Mouse (Mus musculus) spleen, postnatal 36 days (tissue): Measurements from ENCODE around the gene Lrrc7.
"Not testable (repeated sequence)": the region's sequence is repeated elsewhere in the genome, so short reads cannot be mapped to it uniquely, and the experiment has no call there.

ENCODE experiments used
- DNase-seq, 2 experiments: peaks; one replicate each; pipeline ENCODE4 v3.0.0; 2022; ENCODE audit warnings: low spot score in 2 of 2, mixed read lengths in 1 of 2

Gene Lrrc7

DNA sequence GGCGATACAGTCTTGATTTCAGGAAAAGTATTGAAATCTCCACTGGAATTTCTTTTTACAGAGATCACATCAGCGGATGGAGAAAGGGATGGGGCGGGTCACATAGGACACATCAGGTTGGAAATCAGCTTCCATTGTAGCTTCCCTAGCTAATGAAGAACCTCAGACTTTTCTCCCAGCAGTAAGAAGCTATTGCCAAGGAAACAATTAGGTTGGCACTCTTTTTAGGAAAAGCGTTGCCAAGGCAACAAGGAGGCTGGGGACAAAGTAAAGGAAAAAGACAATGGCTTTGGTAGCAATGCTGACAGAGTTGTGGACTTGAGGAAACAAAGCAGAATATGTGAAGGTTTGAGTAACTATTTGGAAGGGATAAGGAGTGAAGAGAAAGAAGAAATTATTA, 393.6 kb downstream of the Lrrc7 start:
- no peak for DNase-seq

DNA sequence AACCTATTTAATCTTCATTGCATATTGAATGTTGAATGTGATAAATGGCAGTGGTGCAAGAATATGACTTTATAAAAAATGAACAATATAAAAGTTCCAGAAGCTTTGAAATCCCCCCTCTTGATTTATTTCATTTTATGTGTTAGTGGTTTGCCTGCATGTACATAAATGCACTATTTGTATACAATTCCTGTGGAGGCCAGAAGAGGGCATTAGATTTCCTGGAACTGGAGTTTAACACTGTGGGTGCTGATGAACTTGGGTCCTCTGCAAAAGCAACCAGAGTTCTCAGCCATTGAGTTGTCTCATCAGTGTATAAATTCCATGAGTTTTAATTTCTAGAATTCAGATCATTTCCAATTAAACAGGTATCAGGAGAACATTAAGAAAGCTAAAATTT, 397.0 kb downstream of the Lrrc7 start:
- DNase-seq: no peak

DNA sequence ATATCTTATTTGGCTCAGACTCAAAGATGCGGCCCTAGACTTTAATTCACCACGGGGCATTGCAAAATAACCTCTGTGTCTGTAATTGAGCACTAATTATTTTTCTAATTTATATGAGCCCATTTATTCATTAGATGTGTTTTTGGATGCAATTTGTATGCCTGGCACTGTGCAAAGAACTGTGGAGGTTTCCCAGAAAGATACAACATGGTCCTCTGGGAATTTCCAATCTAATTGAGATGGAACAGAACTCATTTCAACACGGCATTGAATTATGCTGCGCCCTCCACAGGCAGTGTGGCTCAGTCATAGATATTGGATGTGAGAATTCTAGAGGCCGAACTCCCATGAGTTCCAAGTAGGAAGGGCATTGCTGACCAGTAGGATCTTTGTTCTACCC, 397.6 kb downstream of the Lrrc7 start:
- no peak for DNase-seq

DNA sequence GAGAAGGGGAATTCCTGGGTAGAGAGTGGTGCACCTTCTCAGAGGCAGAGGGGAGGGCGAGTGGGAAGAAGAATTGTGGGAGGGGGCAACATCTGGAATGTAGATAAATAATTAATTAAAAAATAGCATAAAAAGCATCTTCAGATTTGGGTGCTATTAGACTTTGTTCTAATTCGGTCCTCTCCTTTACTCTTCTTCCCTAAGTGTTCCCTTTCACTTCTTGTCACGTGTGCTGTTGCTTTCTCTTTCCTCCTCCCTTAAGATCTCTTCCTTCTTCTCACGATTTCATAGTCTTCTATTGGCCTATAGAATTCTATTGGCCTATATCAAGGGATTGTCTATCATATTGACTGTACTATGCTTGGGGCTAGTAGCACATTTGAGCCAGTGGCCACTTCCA, 398.9 kb downstream of the Lrrc7 start:
- no peak for DNase-seq

DNA sequence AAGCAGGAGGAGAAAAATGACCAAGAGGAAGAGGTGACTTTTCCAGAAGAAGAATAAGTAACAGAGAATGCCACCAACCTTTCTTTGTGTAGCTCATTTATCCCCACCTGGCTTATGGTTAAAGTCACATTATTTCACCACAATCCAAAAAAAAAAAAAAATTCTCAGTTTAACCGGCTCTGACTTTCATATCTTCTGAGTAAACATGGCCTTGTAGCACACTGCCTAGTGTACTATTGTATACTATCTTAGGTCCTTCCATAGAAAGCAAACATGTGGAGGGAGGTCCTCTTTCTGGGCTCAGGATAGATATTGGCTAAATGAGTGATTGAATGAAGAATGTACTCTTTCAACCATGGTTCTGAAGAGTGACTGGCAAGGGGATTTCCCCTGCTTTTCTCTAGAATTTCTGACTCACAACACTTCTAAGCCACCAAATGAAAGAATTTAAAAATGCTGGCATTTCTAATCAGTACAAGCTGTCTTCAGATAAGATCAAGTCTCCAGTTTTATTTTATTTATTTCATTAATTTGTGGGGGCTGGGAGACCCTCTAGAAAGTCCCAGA, 400.0 kb downstream of the Lrrc7 start:
- DNase-seq: no peak

DNA sequence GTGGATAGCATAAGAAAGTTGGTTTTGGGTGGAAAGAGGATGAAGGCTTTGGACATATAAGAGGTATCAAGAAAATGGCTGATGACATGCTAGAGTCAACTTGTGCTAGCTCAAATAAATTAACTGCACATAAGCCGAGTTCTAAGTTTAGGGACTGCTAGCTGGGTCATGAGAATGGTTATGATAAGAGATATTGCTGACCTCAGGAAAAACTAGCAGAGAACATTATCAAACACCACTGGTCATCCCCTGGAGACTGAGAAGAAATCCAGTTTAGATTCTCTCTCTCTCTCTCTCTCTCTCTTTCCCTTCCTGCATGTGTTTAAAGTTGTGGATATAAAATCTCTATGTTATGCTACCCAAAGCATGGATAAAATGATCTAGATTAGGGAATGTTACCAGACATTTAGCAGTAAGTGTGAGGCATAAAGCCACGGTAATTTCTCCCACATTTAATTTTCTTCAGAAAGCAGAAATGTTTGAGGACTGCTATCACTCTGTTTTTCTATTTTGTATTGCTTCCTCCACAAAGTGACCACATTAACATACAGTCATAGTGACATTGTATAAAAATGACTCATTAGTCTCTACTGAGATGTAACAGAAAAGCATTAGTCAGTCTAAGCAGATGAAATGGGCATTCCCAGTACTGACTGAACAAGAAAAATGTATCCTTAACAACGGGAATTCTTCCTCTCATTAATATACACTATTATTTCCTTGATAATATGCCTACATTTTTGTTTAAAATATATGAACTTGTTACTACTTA, 406.3 kb downstream of the Lrrc7 start:
- DNase-seq: no peak

DNA sequence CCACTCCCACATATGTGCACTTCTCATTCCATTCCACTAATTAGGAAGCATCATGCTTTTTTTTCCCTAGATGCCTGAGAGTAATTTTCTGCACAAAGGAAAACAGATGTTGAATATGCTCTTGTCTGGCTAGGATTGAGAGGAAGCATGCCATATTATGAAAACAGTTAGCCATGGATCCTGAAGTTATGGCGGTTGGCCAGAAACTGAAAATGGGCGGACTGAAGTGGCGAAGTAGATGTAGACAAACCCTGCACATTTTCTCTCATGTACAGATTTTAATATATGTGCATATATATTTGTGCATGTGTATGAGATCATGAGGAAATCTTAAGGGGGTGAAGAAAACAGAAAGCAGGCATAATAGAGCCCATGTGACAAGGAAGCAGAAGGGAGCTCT, 407.9 kb downstream of the Lrrc7 start:
- no peak for DNase-seq

DNA sequence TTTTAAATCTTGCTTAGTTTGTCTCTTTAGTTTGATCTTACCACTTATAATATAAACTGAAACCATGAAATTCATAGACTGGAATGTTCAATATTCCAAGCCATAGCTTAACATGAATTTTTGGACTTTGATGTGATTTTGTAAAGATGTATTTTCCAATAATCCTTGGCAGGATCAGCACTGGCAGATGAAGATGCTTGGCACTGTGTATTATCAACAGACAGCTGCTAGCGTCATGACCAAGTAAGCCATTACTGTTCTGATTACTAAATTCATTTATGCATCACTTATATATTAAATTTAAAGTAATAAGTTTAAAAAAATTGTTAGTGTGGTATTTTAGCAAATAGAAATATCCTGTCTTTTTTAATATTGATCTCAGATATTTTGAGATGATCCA, 413.0 kb downstream of the Lrrc7 start:
- DNase-seq: no peak

DNA sequence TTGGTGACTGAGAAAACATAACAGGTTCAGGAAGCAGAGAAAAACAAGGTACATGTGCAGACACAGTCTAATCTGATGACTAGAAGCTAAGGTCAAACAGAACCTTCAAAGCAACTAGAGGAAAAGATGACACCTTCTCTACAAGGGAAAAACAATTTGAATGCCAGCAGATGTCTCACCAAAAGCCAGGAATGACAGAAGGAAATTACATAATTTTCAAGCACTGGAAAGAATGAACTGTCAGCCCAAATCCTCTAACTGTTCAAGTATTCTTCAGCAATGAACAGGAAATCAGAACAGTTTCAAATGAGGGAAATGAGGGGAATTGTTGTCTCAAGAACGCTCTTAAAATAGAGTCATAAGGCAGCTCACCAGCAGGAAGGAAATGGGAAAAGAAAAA, 421.4 kb downstream of the Lrrc7 start:
- no peak for DNase-seq

DNA sequence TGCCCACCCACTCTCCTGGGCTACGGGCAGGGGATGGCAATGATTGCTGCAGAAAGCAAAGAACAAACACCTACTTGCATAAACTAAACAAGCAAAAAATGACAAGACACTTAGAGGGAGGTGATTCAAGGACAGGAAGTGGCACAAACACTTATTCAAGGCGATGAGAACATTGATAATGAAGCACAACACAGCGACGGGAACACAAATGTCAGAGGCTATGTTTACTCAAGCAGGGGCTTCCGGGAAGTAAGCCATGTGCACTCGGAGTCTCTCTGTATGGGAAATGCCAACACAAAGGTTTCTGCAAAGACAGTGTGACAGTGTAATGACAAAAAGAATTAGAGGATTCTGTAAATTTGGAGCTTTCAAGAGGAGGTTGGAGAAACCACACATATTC, 424.2 kb downstream of the Lrrc7 start:
- no peak for DNase-seq

DNA sequence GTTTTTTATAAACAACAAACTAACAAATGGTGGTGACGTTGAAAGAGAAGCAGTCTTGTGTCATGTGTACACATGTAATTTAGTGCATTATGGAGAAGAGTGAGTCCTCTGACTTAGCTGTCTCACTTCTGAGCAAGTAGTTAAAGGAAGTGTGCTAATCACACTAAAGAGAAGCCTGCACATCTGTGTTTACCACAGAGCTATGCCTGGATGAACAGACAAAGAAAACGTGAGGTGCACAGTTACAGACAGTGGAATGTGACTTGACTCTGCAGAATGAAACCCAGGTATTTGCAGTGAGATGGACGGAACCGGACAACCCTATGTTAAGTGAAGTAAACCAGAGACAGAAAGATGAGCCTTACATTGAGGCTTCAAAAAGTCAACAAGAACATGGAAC, 430.3 kb downstream of the Lrrc7 start:
- DNase-seq: no peak

DNA sequence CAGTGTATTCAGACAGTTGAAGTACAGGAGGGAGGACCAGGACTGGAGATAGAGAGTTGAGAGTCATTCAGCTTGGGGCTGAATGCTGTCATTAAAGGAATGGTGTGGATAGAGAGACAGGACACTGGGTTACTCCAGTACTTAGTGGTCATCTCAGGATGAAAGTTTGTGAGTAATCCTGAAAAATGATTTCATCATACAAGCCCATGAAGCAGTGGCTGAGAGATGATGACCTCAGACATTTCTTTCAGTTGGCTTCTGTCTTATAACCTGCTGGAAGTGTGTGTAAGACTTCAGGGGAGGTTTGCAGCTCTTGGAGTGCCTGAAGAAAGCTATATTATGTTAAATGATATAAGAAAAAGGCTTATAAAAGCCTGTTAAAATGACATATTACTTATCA, 430.8 kb downstream of the Lrrc7 start:
- no peak for DNase-seq

DNA sequence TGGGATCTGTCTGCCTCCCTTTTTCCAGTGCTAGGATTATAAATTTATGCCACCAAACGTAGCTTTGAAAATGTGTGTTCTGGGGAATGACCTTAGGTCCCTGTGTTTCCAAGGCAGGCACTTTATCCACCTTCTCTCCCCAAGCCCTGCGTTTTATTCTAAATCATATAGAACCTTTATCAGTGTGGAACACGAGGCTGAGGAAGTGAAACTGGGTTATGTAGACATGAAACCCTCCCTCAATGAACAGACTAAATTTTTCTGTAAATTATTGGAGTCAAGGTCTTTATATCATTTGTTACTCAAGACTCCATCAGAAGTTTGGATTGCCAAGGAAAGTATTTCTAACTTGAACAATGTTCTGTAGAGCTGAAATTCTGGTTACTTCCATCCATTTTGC, 439.1 kb downstream of the Lrrc7 start:
- DNase-seq: no peak

DNA sequence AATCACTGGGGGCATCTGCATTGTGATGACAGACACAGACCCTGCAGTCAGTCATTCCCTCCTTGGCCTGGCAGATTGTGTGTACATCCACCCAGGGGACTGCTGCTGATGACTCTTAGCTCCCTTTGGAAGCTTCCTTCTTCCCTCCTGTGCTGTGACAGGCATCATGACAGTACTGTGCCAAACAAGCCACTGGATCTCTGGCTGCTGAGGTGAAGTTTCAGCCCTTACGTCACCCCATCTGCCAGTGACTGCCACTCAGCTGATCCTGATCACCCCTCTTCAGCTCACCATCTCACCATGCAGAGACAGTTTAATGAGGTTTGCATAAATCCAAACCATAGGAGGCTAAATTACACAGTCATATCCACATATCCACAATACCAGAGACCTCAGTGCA, 456.8 kb downstream of the Lrrc7 start:
- DNase-seq: no peak

DNA sequence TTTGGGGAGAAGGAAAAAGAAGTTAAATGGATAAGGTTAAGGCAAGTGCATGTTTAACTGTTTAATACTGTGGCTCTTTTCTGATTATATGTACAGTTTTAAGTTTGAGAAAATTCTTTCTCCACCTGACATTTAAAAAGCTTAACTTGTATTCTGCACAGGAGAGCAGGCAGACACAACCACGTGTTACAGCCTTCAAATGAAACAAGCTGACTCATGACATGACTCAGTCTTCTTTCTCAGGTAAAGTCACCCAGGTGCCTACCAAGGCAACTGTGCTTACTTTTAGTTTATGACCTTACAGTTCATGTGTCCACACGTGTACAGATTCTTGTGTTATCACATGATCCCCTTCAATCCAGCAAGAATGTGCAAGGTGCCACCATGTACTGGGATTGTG, 458.6 kb downstream of the Lrrc7 start:
- no peak for DNase-seq

DNA sequence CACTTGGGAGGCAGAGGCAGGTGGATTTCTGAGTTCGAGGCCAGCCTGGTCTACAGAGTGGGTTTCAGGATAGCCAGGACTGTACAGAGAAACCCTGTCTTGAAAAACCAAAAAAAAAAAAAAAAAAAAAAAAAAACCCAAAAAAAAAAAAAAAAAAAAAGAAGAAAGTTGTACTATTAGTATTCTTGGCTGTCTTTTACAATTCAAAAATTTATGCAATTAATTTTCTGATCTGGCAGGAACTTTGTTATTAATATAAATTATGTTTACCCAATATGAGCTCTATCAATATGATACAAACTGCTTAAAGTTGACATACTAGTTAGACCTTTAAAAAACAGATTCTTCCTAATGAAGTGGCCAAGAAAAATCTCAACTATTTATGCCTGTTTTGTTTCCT, 459.5 kb downstream of the Lrrc7 start:
- not testable (repeated sequence) for DNase-seq

DNA sequence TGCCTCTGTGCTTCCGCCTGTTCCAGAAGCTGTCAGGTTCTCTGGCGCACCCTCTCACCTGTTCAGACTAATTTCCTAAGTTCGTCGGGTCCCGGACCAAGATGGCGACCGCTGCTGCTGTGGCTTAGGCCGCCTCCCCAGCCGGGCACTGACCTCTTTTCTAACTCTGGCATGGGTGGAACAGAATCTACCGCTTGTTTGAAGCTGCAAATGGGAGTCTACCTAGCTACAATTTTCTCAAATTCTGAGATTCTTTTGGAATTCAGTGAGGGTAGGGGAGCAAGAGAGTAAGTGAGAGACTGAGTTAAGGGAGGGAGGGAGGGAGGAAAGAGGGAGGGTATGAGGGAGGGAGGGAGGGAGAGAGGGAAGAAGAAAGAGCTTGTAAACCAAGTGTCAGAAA, 460.0 kb downstream of the Lrrc7 start:
- not testable (repeated sequence) for DNase-seq

DNA sequence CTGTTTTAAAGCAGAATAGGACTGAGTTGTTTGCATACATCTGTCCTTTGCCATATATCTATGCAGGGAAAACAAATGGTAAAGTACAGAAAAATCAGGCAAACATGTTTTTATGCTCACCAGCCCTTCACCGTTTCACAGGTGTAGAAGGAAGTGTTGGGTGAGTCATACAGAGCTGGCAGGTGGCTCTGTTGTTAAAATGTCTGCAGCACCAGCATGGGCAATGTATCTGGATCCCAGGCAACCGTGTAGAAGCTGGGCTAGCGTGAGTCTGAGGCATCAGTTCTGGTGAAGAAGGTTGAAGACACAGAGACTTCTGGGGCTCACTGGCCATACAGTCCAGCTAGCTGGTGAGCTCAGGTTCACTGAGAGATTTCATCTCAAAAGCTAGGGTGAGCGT, 468.1 kb downstream of the Lrrc7 start:
- DNase-seq: no peak

DNA sequence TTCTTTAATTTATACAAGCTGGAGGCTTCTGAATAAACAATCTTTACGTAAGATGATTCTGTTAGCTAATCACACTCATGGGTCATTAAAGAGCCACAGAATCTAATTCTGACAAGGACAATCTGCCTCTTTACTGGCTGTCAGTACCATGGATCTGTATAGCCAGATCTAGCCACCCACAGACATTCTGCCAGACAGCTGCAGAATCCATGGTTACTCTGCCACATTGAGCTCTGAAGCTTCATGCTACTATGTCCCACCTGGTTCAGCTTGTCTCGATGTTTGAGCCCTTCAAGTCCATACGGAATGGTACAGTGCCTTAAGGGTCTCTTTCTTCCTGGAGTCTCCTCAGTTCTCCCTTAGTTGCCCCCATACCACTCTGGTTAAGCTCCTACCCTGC, 470.4 kb downstream of the Lrrc7 start:
- no peak for DNase-seq

DNA sequence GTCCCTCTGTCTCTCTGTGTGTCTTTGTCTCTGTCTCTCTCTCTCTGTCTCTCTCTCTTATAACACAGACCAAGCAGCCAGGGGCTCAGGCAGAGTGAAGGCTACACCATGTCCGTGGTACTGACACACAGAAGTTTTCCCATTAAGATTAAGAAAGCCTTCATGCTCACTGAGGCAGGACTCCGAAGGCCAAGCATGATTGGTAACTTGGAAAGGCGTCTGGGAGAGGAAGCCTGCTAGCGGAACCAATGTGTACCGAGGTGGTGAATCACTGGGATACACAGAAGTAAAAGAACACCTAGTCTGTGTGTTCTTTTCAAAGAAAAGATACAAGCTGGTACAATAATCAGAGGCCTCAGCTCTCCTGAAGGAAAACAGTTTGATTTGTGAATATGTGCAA, 484.2 kb downstream of the Lrrc7 start:
- no peak for DNase-seq

DNA sequence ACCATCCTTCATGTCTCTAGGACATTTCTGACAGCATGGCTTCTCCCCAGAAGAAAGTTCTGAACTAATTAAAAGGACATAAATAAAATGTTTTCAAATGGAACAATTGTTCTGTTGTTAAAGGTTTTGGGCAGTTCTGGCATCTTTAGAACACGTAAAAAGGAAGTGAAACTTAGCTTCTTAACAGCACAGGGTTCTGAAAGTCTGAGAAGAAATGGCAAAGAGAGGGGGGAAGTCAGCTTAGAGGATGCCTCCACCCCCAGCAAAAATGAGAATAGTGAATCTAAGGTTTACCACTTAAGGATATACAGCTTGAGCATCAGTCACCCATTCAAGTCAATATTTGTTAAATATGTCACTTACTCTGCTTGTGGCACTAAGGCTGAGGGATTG, 484.6 kb downstream of the Lrrc7 start:
- DNase-seq: peak; percentile 31

DNA sequence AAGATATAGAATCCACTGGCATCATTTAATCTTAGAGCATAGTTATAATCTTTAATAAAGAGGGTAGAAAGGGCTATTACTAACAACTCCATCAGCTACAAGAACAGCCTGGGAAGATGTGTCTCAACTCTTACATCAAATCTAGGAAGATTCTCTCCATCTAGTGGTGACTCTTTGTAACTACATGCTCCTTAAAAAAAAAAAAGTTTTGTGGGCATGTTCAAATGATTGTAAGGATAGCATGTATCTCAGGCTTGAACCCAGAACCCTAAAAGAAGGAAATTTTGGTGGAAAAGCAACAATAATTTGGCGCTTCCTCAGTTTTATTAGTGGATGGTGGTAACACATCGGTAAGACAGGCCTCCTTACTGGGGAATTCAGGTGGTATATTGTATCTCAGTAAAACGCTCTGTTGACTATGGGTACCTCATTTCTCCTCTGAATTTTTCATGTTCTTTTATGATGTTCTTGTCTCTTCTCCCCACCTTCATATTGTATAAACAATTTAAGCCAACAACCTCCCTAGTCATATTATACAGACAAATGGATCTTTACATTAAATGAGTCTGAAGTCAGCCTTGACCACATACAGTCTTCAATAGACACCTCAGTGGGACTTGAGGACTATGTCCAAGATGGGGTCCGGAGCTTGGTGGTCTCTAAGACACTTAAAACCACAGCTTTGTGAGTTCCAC, 485.2 kb downstream of the Lrrc7 start:
- DNase-seq: no peak

DNA sequence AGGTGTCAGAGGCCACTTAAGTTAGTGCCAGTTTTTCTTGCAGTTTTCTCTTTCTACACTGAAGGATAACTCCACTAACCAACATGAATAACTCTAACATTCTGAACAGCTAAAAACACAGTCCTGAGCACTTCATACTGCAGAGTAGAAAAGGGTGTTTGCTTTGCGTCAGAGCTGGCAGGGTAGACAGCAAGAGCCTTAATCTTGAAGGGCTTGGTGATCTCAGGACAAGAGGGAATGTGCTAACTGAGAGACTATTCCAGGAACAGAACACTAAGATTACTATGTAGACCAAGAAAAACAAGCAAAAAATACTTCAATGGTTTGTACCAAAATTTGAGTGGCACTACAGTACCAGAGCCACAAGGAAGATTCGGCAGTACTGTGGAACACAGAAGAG, 487.0 kb downstream of the Lrrc7 start:
- DNase-seq: no peak
